Mouse (Mus musculus) midbrain, embryonic 15.5 days (tissue): ENCODE measurements around the gene Tgfbr3. TPM values are rescaled to one million over a fixed set of nuclear protein-coding genes. Genes with fewer than 3 reads are reported as not detected.

Experiments used
- ATAC-seq: fragments of 200-750 bp; cut with Nextera tagmentation; replicated peaks from 2 replicates; pipeline ENCODE4 v1.8.0; 2017; ENCODE audit warnings: moderate TSS enrichment
- H3K27ac ChIP-seq: fragments of 300-500 bp; sonication (generic); 2 replicates; pipeline ENCODE4 v1.5.1; 2015; ENCODE audit warnings: mild to moderate bottlenecking, inconsistent platforms
- H3K27me3 ChIP-seq: fragments of 300-500 bp; sonication (generic); replicated peaks from 2 replicates; pipeline ENCODE4 v1.6.1; 2015; ENCODE audit warnings: inconsistent platforms
- H3K36me3 ChIP-seq: fragments of 300-500 bp; sonication (generic); replicated peaks from 2 replicates; pipeline ENCODE4 v1.6.1; 2015; ENCODE audit warnings: inconsistent platforms
- H3K4me1 ChIP-seq: fragments of 300-500 bp; sonication (generic); 2 replicates; pipeline ENCODE4 v1.6.1; 2015; ENCODE audit warnings: inconsistent platforms
- H3K4me2 ChIP-seq: fragments of 300-500 bp; sonication (generic); 2 replicates; pipeline ENCODE4 v1.6.1; 2015; ENCODE audit warnings: inconsistent platforms, mild to moderate bottlenecking, moderate library complexity
- H3K4me3 ChIP-seq: fragments of 300-500 bp; sonication (generic); 2 replicates; pipeline ENCODE4 v1.5.1; 2015; ENCODE audit warnings: mild to moderate bottlenecking, inconsistent platforms
- H3K9ac ChIP-seq: fragments of 300-500 bp; sonication (generic); 2 replicates; pipeline ENCODE4 v1.6.1; 2015; ENCODE audit warnings: mild to moderate bottlenecking, inconsistent platforms
- H3K9me3 ChIP-seq: fragments of 300-500 bp; sonication (generic); 2 replicates; pipeline ENCODE4 v1.6.1; 2016; ENCODE audit warnings: inconsistent platforms
- WGBS: fragments of 180-500 bp; shearing (Covaris S2); methylation state at CpG from one replicate; pipeline ENCODE4 v1.1.7; 2015; ENCODE audit warnings: mixed read lengths; 5-methylcytosine and 5-hydroxymethylcytosine counted together
- polyA plus RNA-seq: library from polyadenylated mRNA; unstranded; fragments of >200 nt; fragmentation: Nextera tagmentation; extraction: Ambion mirVana; gene quantifications from 2 replicates; pipeline ENCODE4 v1.2.1, GENCODE M21; 2015

Gene Tgfbr3
- polyA plus RNA-seq, 1 experiment from 2014 or later: 6.5 TPM

GRCm38 (mm10) chr5:107213373-107214132 lies 75.9 kb downstream of the Tgfbr3 start:
- Histone ChIP-seq H3K27me3 (no peaks in the 10 kb centered on the region), H3K36me3 (no peaks in the 10 kb centered on the region), H3K4me1 (no peaks in the 10 kb centered on the region), H3K4me3 (no peak overlapping the region), H3K4me2 (no peak overlapping the region), H3K9ac (no peak overlapping the region), H3K9me3 (no peaks in the 10 kb centered on the region), H3K27ac (no peak overlapping the region)
- no peak for ATAC-seq
- WGBS: 85% methylated on average over 9 of the region's 9 CpGs

DNA sequence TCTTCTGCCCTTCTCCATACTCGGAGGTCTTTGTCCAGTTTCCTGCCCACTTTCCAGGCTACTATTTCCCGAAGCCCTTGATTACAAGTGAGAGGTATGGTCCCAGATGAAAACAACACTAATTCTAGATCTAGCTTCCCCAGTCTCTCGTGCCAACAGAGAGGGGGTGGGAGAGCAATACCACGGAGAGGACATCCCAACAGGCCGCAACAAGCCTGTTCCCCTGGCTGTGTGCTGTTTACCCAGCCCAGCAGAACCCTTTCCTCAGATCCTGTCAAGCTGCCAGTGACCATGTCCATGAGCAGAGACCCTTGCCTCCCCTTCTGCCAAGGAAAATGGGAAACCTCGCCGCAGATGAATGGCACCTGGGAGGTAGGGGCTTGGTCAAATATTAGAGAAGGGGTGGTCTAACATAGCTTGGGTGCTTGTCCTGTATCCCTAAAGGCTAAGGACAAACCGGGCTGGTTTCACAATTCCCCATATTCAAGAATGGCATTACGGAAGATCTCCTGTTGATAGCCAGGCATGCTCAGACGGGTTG lies 77.5 kb downstream of the Tgfbr3 start:
- whole genome bisulfite sequencing: 88% methylated on average over 10 of the region's 10 CpGs
- Histone ChIP-seq H3K27ac (no peak overlapping the region), H3K4me3 (no peak overlapping the region), H3K4me2 (no peak overlapping the region), H3K27me3 (no peaks in the 10 kb centered on the region), H3K9ac (no peak overlapping the region), H3K36me3 (no peaks in the 10 kb centered on the region), H3K4me1 (no peaks in the 10 kb centered on the region), H3K9me3 (no peaks in the 10 kb centered on the region)
- no peak for ATAC-seq

DNA sequence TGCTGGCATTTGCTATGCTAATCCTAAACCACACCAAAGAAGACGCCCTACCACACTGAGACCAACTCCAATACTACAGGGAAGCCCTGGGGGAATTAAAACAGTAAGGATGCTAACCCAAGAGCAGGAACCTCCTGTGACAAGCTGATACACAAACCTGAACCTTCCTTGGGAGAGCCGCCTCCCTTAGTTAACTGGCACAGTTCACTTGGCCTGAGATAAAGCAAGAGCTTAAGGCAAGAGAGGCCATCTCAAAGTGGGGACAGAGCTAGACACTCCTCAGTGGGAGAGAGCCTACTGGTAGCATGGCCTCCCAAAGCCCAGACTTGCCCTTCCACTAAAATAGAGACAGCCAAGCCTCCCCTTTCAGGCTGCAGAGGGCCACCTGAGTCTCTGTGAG lies 79.4 kb downstream of the Tgfbr3 start:
- no peak overlapping the region for H3K27ac ChIP-seq
- H3K4me3 ChIP-seq: no peak overlapping the region
- no peaks in the 10 kb centered on the region for H3K27me3 ChIP-seq
- no peak overlapping the region for H3K4me2 ChIP-seq
- no peak overlapping the region for H3K9ac ChIP-seq
- no peak for ATAC-seq
- H3K36me3 ChIP-seq: no peaks in the 10 kb centered on the region
- no peaks in the 10 kb centered on the region for H3K4me1 ChIP-seq
- 73% methylated on average over 2 of the region's 2 CpGs for WGBS
- no peaks in the 10 kb centered on the region for H3K9me3 ChIP-seq

GRCm38 (mm10) chr5:107207911-107208310 lies 81.5 kb downstream of the Tgfbr3 start:
- no peak overlapping the region for H3K9ac ChIP-seq
- H3K27me3 ChIP-seq: no peaks in the 10 kb centered on the region
- ATAC-seq: no peak
- no peaks in the 10 kb centered on the region for H3K4me1 ChIP-seq
- no peaks in the 10 kb centered on the region for H3K9me3 ChIP-seq
- no peak overlapping the region for H3K4me3 ChIP-seq
- H3K4me2 ChIP-seq: no peak overlapping the region
- H3K36me3 ChIP-seq: no peaks in the 10 kb centered on the region
- WGBS: 85% methylated on average over 5 of the region's 5 CpGs
- no peak overlapping the region for H3K27ac ChIP-seq

- Histone ChIP-seq H3K4me2 (no peak overlapping the region), H3K9ac (no peak overlapping the region), H3K27me3 (no peaks in the 10 kb centered on the region), H3K4me3 (no peak overlapping the region), H3K9me3 (no peaks in the 10 kb centered on the region), H3K27ac (no peak overlapping the region), H3K4me1 (no peaks in the 10 kb centered on the region; the same call in 1 of the 2 replicates), H3K36me3 (no peaks in the 10 kb centered on the region)
- no peak for ATAC-seq
Measured at GRCm38 (mm10) chr5:107204306-107204705, 85.1 kb downstream of the Tgfbr3 start.

GRCm38 (mm10) chr5:107202801-107203559 lies 86.4 kb downstream of the Tgfbr3 start:
- WGBS: 42% methylated on average over 8 of the region's 8 CpGs
- H3K9ac ChIP-seq: no peak overlapping the region
- H3K4me2 ChIP-seq: no peak overlapping the region
- no peaks in the 10 kb centered on the region for H3K9me3 ChIP-seq
- no peak overlapping the region for H3K4me3 ChIP-seq
- H3K36me3 ChIP-seq: no peaks in the 10 kb centered on the region
- ATAC-seq: no peak
- H3K4me1 ChIP-seq: no peaks in the 10 kb centered on the region; the same call in 1 of the 2 replicates
- H3K27ac ChIP-seq: no peak overlapping the region
- no peaks in the 10 kb centered on the region for H3K27me3 ChIP-seq

DNA sequence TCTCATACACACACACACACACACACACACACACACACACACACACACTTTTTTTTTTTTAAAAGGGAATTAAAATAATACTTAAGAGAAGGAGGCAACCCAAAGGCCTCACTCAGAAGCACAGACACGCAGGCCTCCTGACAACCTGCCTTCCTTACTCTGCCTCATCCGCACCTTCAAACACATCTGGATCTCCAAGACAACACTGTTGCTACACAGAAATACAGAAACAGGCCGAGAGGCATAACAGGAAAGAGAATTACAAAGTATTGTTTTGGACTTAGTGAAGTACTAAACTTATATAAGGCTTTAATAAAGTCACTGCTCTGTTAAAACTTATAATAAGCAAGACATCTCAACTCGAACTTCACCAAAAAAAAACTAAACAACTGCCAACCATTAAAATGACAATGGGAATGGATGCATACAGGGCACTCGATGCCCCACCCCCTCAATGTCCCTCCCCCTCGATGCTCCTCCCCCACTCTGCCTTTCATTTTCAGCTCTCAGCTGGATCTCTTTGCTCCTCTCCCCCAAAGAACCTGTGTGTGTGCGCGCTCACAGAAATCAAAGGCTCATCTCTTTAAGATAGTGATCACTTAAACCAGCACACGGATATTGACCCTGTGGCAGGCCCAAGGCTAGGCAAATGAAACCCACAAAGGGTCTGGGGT lies 87.8 kb downstream of the Tgfbr3 start:
- Histone ChIP-seq H3K4me2 (no peak overlapping the region), H3K36me3 (no peaks in the 10 kb centered on the region), H3K27me3 (no peaks in the 10 kb centered on the region), H3K27ac (no peak overlapping the region), H3K4me3 (no peak overlapping the region), H3K9ac (no peak overlapping the region), H3K9me3 (no peaks in the 10 kb centered on the region), H3K4me1 (no peaks in the 10 kb centered on the region; the same call in 1 of the 2 replicates)
- WGBS: 60% methylated on average over 9 of the region's 9 CpGs
- ATAC-seq: no peak

- no peak overlapping the region for H3K9ac ChIP-seq
- H3K4me3 ChIP-seq: no peak overlapping the region
- H3K36me3 ChIP-seq: no peaks in the 10 kb centered on the region
- H3K9me3 ChIP-seq: no peaks in the 10 kb centered on the region
- H3K4me2 ChIP-seq: no peak overlapping the region
- WGBS: 75% methylated on average over 12 of the region's 12 CpGs
- no peaks in the 10 kb centered on the region; the same call in 1 of the 2 replicates for H3K4me1 ChIP-seq
- no peak overlapping the region for H3K27ac ChIP-seq
- no peaks in the 10 kb centered on the region for H3K27me3 ChIP-seq
- no peak for ATAC-seq
Measured at GRCm38 (mm10) chr5:107200853-107201341, 88.5 kb downstream of the Tgfbr3 start.

GRCm38 (mm10) chr5:107200221-107200635 lies 89.2 kb downstream of the Tgfbr3 start:
- ATAC-seq: no peak
- WGBS: 83% methylated on average over 10 of the region's 10 CpGs

GRCm38 (mm10) chr5:107195751-107196395 lies 93.6 kb downstream of the Tgfbr3 start:
- ATAC-seq: no peak
- Histone ChIP-seq H3K4me2 (no peak overlapping the region), H3K9ac (no peak overlapping the region), H3K4me3 (no peak overlapping the region), H3K36me3 (no peaks in the 10 kb centered on the region), H3K27me3 (no peaks in the 10 kb centered on the region), H3K9me3 (no peaks in the 10 kb centered on the region), H3K4me1 (no peaks in the 10 kb centered on the region), H3K27ac (no peak overlapping the region)
- WGBS: 68% methylated on average over 12 of the region's 12 CpGs

More at GRCm38 (mm10) chr5:107200221-107200635, 89.2 kb downstream of the Tgfbr3 start:
- H3K27ac ChIP-seq: no peak overlapping the region
- H3K9ac ChIP-seq: no peak overlapping the region
- H3K36me3 ChIP-seq: no peaks in the 10 kb centered on the region
- no peak overlapping the region for H3K4me3 ChIP-seq
- H3K9me3 ChIP-seq: no peaks in the 10 kb centered on the region
- H3K27me3 ChIP-seq: no peaks in the 10 kb centered on the region
- no peak overlapping the region for H3K4me2 ChIP-seq
- no peaks in the 10 kb centered on the region; the same call in 1 of the 2 replicates for H3K4me1 ChIP-seq

DNA sequence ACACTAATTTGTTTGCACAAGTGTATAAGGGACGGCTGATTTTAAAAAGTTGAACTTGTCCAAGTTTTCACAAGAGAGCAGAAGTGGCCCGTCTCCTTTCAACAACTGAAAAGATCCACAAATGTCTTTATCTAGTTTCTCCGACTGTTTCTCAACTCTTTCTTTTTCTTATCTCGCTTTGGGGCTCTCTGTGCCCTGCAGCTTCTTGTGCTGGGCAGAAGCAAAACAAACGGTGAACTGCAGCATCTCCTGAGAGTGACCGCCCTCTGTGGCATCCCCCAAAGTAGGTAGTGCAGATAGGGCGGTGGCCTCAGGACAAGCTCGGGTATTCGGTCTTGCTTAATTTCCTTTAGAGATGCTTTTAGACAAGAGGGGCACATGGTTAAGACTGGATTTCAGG lies 96.3 kb downstream of the Tgfbr3 start:
- Histone ChIP-seq H3K27me3 (no peaks in the 10 kb centered on the region), H3K4me3 (no peak overlapping the region), H3K9ac (no peak overlapping the region), H3K27ac (no peak overlapping the region), H3K9me3 (no peaks in the 10 kb centered on the region), H3K4me2 (no peak overlapping the region), H3K4me1 (no peaks in the 10 kb centered on the region), H3K36me3 (no peaks in the 10 kb centered on the region)
- no peak for ATAC-seq
- WGBS: 90% methylated on average over 9 of the region's 9 CpGs

GRCm38 (mm10) chr5:107192372-107192771 lies 97.1 kb downstream of the Tgfbr3 start:
- Histone ChIP-seq H3K4me1 (no peaks in the 10 kb centered on the region), H3K4me3 (no peak overlapping the region), H3K36me3 (no peaks in the 10 kb centered on the region), H3K4me2 (no peak overlapping the region), H3K9ac (no peak overlapping the region), H3K9me3 (no peaks in the 10 kb centered on the region), H3K27me3 (no peaks in the 10 kb centered on the region), H3K27ac (no peak overlapping the region)
- no peak for ATAC-seq
- WGBS: 55% methylated on average over 7 of the region's 7 CpGs
